In the genomic region with DNA sequence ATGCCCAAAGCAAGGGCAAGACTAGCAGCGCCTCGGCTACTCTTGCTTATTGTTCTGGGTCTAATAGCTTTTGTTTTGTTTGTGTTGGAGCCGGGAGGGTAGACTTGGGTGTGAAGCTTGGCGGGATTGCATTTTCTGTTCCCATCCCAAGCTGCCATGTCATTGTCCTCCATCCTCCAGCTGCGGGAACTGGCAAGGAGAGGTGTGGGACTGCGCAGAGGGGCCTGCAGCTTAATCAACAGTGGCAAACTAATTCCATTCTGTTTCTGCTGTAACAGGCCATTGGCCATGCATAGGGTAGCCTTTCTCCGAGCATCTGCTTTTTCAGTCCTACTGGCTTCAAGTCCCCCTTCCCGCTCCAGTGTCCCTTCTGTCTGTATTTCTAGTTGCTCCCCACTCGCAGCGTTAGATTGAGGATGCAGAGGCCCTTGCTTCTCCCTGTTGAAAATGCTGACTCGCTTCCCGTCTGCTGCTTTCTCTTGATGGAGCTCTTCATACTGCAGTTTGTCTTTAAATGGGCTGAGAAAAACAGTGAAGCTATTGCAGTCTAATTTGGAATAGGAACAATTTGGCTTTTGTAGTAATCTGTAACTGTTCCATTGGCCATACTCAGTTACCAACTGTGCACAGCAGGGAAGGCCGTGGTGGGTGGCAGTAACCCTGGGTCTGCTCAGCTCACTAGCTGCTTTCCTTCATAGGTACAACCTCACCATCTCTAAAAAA, we compare ENCODE assay signal across 14 mouse cellular contexts.
A peak's percentile ranks its signal among the peaks of the same experiment; 100 is the strongest.
DNase-seq lines count a peak whose midpoint lies in the region; ATAC-seq and TF ChIP-seq lines count a peak whose summit lies in the region.
"Had no signal": no experiment of that assay in that cellular context is flagged by ENCODE, and none has a peak within 500 bp of the region (broad histone marks: within the 10 kb centered on the region; RNA-seq: fewer than 3 reads in every experiment).

No protein-coding gene starts in this region.

- H3K9me3 ChIP-seq in heart, embryonic 10.5 days, result no peaks in the 10 kb centered on the region
- no peaks in the 10 kb centered on the region for H3K9me3 ChIP-seq in midbrain, embryonic 13.5 days
- no peaks in the 10 kb centered on the region for H3K9me3 ChIP-seq in midbrain, embryonic 11.5 days (ENCODE audit: control insufficient read depth, low read length)
- H3K9me3 ChIP-seq in neural tube, embryonic 14.5 days (ENCODE audit: control insufficient read depth, low read length), result no peaks in the 10 kb centered on the region

- peaks cover 70% of the 10 kb centered on the region for H3K36me3 ChIP-seq in heart, embryonic 10.5 days
- H3K36me3 ChIP-seq in midbrain, embryonic 13.5 days, result peaks cover 52% of the 10 kb centered on the region
- H3K36me3 ChIP-seq in midbrain, embryonic 11.5 days (ENCODE audit: control insufficient read depth, insufficient read depth, low read length), result peaks cover 3% of the 10 kb centered on the region; the same call in 1 of the 2 replicates
- H3K36me3 ChIP-seq in neural tube, embryonic 14.5 days (ENCODE audit: control insufficient read depth, insufficient read depth, low read length), result peaks cover 8% of the 10 kb centered on the region; the same call in 1 of the 2 replicates

- peak; percentile 96 for DNase-seq in heart, adult 11 months
- DNase-seq in heart, embryonic 10.5 days (ENCODE audit: low spot score), result no peak
- DNase-seq in midbrain, embryonic 11.5 days (ENCODE audit: low spot score, missing footprints), result no peak
- DNase-seq in layer of hippocampus, adult 2 months (ENCODE audit: low spot score in 2 of 2), result peak in 1 of 2 experiments; percentile 60
- DNase-seq in urinary bladder, postnatal 36 days (ENCODE audit: low spot score in 2 of 2), result no peak
- DNase-seq in frontal cortex, postnatal 36 days (ENCODE audit: low spot score in 2 of 2), result no peak
- DNase-seq: cerebellum, adult 9-11 months; kidney, adult 18-20 months; lung, adult 2 months; right cerebral cortex, postnatal 25 days; thymus, postnatal 4 days had no signal

- H3K4me1 ChIP-seq in heart, embryonic 10.5 days, result no peaks in the 10 kb centered on the region
- peaks cover 32% of the 10 kb centered on the region for H3K4me1 ChIP-seq in midbrain, embryonic 13.5 days (replicated peaks)
- H3K4me1 ChIP-seq in midbrain, embryonic 11.5 days (ENCODE audit: control insufficient read depth, insufficient read depth, low read length), result no peaks in the 10 kb centered on the region
- peaks cover 19% of the 10 kb centered on the region for H3K4me1 ChIP-seq in neural tube, embryonic 14.5 days (ENCODE audit: control insufficient read depth, insufficient read depth, low read length)

- no peak for TF ChIP-seq CTCF in layer of hippocampus, adult 2 months (conservative IDR thresholded peaks at IDR 0.05)

- H3K4me2 ChIP-seq in midbrain, embryonic 13.5 days (replicated peaks), result no peak overlapping the region
- H3K4me2 ChIP-seq in midbrain, embryonic 11.5 days, result no peak overlapping the region
- no peak overlapping the region for H3K4me2 ChIP-seq in neural tube, embryonic 14.5 days (ENCODE audit: low read depth, low read length)

- H3K4me3 ChIP-seq in heart, embryonic 10.5 days, result no peak overlapping the region
- H3K4me3 ChIP-seq in midbrain, embryonic 13.5 days (replicated peaks), result no peak overlapping the region
- no peak overlapping the region for H3K4me3 ChIP-seq in midbrain, embryonic 11.5 days (ENCODE audit: low read depth, low read length)
- no peak overlapping the region for H3K4me3 ChIP-seq in layer of hippocampus, adult 2 months
- H3K4me3 ChIP-seq in neural tube, embryonic 14.5 days (ENCODE audit: low read depth, low read length), result no peak overlapping the region

- no peak overlapping the region for H3K27ac ChIP-seq in heart, embryonic 10.5 days
- H3K27ac ChIP-seq in midbrain, embryonic 13.5 days, result peak overlapping the region; percentile 31
- no peak overlapping the region for H3K27ac ChIP-seq in midbrain, embryonic 11.5 days (ENCODE audit: low read depth, low read length)
- peak overlapping the region; percentile 91 for H3K27ac ChIP-seq in layer of hippocampus, adult 2 months
- peak overlapping the region; percentile 52 for H3K27ac ChIP-seq in neural tube, embryonic 14.5 days (ENCODE audit: low read depth, low read length)

- no peaks in the 10 kb centered on the region for H3K27me3 ChIP-seq in heart, embryonic 10.5 days (ENCODE audit: insufficient read depth, poor library complexity, severe bottlenecking)
- H3K27me3 ChIP-seq in midbrain, embryonic 13.5 days, result no peaks in the 10 kb centered on the region
- no peaks in the 10 kb centered on the region for H3K27me3 ChIP-seq in midbrain, embryonic 11.5 days (ENCODE audit: control insufficient read depth, insufficient read depth, low read length)
- H3K27me3 ChIP-seq in neural tube, embryonic 14.5 days (ENCODE audit: control insufficient read depth, insufficient read depth, low read length), result no peaks in the 10 kb centered on the region

- no peak overlapping the region for H3K9ac ChIP-seq in midbrain, embryonic 13.5 days (replicated peaks)
- no peak overlapping the region for H3K9ac ChIP-seq in midbrain, embryonic 11.5 days (ENCODE audit: low read length)
- no peak overlapping the region for H3K9ac ChIP-seq in neural tube, embryonic 14.5 days (replicated peaks; ENCODE audit: low read depth, low read length)

- WGBS in heart, embryonic 10.5 days, result 92% methylated on average over 13 of the region's 13 CpGs
- 74% methylated on average over 13 of the region's 13 CpGs for WGBS in midbrain, embryonic 13.5 days
- WGBS in midbrain, embryonic 11.5 days, result 85% methylated on average over 13 of the region's 13 CpGs
- 46% methylated on average over 13 of the region's 13 CpGs for WGBS in neural tube, embryonic 14.5 days

- ATAC-seq in midbrain, embryonic 13.5 days, result no peak
- no peak for ATAC-seq in midbrain, embryonic 11.5 days (ENCODE audit: low FRiP score)
- no peak for ATAC-seq in neural tube, embryonic 14.5 days (ENCODE audit: low read depth)
- ATAC-seq: activated CD4-positive, CD25-positive, alpha-beta regulatory T cell, adult 4 months had no signal

Comparison
In these comparisons a context has a peak if more than half of its experiments do, and no peak if none do; other contexts are left out.
1. H3K27ac ChIP-seq: peak in midbrain, embryonic 13.5 days (single experiment), layer of hippocampus, adult 2 months (single experiment) and neural tube, embryonic 14.5 days (single experiment); none in heart, embryonic 10.5 days (single experiment) and midbrain, embryonic 11.5 days (single experiment).